Mouse (Mus musculus) erythroblast, embryonic 14.5 days (primary cell): ENCODE results near the gene Gm20594. TPM values are rescaled to one million over a fixed set of nuclear protein-coding genes. Genes with fewer than 3 reads are reported as not detected.

Experiments used
- H3K27me3 ChIP-seq: 2 replicates; pipeline ENCODE4 v1.6.1; 2012; ENCODE audit warnings: inconsistent platforms; ENCODE audit not compliant: control insufficient read depth
- H3K36me3 ChIP-seq: 2 replicates; pipeline ENCODE4 v1.6.1; 2012; ENCODE audit warnings: mild to moderate bottlenecking, inconsistent platforms; ENCODE audit not compliant: control insufficient read depth
- H3K4me1 ChIP-seq: 2 replicates; pipeline ENCODE4 v1.6.1; 2012; ENCODE audit warnings: inconsistent platforms; ENCODE audit not compliant: control insufficient read depth
- H3K4me3 ChIP-seq: replicated peaks from 2 replicates; pipeline ENCODE3; 2012; ENCODE audit warnings: moderate library complexity, mild to moderate bottlenecking, inconsistent platforms
- H3K9me3 ChIP-seq: 2 replicates; pipeline ENCODE4 v1.6.1; 2012; ENCODE audit warnings: low read length, inconsistent platforms, mixed read lengths; ENCODE audit not compliant: control insufficient read depth
- GATA1 ChIP-seq: IDR thresholded peaks from 2 replicates; pipeline ENCODE4 v1.6.1; 2012; ENCODE audit warnings: low read length, inconsistent platforms, mixed read lengths
- TAL1 ChIP-seq: IDR thresholded peaks from 3 replicates; pipeline ENCODE4 v1.6.1; 2012; ENCODE audit warnings: low read length, inconsistent platforms, mixed read lengths
- polyA plus RNA-seq: library from polyadenylated mRNA; stranded (reverse); fragments of >175 nt; gene quantifications from 2 replicates; pipeline ENCODE4 v1.2.3, GENCODE M21; 2012

The Gm20594 gene
- 0.15 TPM in 1 of 2 replicates, not detected in the other for polyA plus RNA-seq

DNA sequence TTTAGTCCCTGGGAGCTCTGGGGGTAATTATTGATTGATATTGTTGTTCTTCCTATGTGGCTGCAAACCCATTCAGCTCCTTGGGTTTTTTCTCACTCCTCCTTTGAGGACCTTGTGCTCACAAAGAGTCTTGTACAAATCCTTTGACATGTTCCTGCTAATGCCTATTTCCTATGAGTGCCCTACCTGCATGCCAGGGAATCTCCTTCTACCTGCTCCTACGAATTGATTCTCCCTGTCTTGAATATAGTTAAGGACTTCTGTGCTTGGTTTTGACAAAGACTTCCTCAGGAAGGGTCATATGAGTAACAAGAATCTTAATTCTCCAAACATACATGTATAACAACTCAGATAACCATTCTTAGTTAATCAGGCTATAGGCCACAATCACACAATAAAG lies at the start of gene Gm20594:
Gene Gm20594, plus strand, starts transcription at position 301 of the 400 bp plus-strand sequence.
- no peaks in the 10 kb centered on the region for H3K36me3 ChIP-seq
- H3K4me1 ChIP-seq: no peaks in the 10 kb centered on the region
- no peaks in the 10 kb centered on the region for H3K9me3 ChIP-seq
- H3K27me3 ChIP-seq: no peaks in the 10 kb centered on the region
- TF ChIP-seq TAL1: no peak
- no peak for TF ChIP-seq GATA1
- H3K4me3 ChIP-seq: no peak within 1 kb of the TSS

DNA sequence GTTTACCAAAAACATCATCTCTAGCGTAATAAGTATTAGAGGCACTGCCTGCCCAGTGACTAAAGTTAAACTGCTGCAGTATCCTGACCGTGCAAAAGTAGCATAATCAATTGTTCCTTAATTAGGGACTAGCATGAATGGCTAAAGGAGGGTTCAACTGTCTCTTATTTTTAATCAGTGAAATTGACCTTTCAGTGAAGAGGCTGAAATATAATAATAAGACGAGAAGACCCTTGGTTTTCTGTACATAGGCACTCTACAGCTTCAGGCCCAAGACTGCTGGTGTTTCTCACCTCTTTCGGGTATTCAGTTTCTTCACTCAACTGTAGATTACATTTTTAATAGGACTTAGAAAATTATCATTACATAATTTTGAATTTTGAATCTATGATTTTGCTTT lies 398 bp downstream of the Gm20594 start:
- H3K27me3 ChIP-seq: no peaks in the 10 kb centered on the region
- H3K4me3 ChIP-seq: no peak overlapping the region
- no peaks in the 10 kb centered on the region for H3K4me1 ChIP-seq
- no peaks in the 10 kb centered on the region for H3K9me3 ChIP-seq
- TF ChIP-seq TAL1 (no peak), GATA1 (no peak)
- H3K36me3 ChIP-seq: no peaks in the 10 kb centered on the region

DNA sequence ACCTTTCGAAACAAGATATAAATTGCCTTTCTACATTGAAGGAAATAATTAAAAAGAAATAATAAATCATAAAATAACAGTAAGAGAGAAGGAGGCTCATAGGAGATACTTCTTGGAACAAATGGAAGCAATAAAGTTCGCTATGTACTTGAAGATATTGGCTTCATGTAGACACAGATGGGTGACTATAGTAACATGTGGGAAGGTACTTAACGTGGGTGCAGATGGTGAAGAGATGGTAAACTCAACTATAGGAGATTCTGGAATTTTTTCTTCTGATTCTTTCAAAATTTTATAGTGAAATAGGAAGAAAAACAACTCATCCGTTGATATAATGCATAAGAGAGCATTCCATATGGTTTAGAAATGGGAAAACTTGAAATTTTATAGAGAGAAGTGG lies 16.1 kb downstream of the Gm20594 start:
- Histone ChIP-seq H3K27me3 (no peaks in the 10 kb centered on the region), H3K4me3 (no peak overlapping the region), H3K9me3 (peaks cover 3% of the 10 kb centered on the region; the same call in 1 of the 2 replicates), H3K36me3 (no peaks in the 10 kb centered on the region), H3K4me1 (no peaks in the 10 kb centered on the region)
- TF ChIP-seq GATA1: no peak
- no peak for TF ChIP-seq TAL1

DNA sequence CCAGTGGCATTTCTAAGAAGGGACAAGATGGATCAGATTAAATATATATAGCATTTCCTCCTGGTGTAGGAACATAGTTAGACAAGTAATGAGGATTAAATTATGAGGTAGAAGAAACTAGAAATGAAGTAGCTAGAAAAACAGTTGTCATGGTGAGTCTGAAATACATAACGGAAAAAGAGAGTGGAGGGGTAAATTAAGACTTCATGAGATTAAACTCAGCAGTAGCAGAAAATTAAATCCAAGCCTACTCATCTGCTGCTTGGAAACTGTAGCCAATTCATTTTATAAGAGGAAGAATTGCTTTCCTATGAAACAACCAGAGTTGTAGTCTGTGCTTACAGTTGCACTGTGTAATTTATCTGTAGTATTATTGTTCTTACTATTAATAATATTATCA lies 29.1 kb downstream of the Gm20594 start:
- Histone ChIP-seq H3K36me3 (no peaks in the 10 kb centered on the region), H3K4me1 (no peaks in the 10 kb centered on the region), H3K9me3 (no peaks in the 10 kb centered on the region), H3K4me3 (no peak overlapping the region), H3K27me3 (no peaks in the 10 kb centered on the region)
- no peak for TF ChIP-seq TAL1
- no peak for TF ChIP-seq GATA1

Other genes with a start within 250 kb of the Gm20594 start
- gene Lrrtm4, start 201.0 kb downstream of the Gm20594 start, polyA plus RNA-seq: not detected in 2 replicates